Mouse (Mus musculus) forebrain, embryonic 10.5 days (tissue): ENCODE data around the gene Rhcg. TPM values are rescaled to one million over a fixed set of nuclear protein-coding genes. Genes with fewer than 3 reads are reported as not detected.
A peak's percentile ranks its signal among the peaks of the same experiment; 100 is the strongest.

Source experiments
- DNase-seq: peaks from one replicate; pipeline ENCODE4 v3.0.0-alpha.2; 2017; ENCODE audit warnings: low spot score; ENCODE audit errors: extremely low spot score
- H3K27ac ChIP-seq: fragments of 300-500 bp; sonication (generic); 2 replicates; pipeline ENCODE4 v1.5.1; 2016; ENCODE audit warnings: mild to moderate bottlenecking
- H3K27me3 ChIP-seq: fragments of 300-500 bp; sonication (generic); 2 replicates; pipeline ENCODE4 v1.6.1; 2016; ENCODE audit warnings: mild to moderate bottlenecking; ENCODE audit not compliant: poor library complexity, severe bottlenecking
- H3K36me3 ChIP-seq: fragments of 300-500 bp; sonication (generic); replicated peaks from 2 replicates; pipeline ENCODE4 v1.6.1; 2016; ENCODE audit warnings: mild to moderate bottlenecking, moderate library complexity
- H3K4me1 ChIP-seq: fragments of 300-500 bp; sonication (generic); 2 replicates; pipeline ENCODE4 v1.6.1; 2016
- H3K4me3 ChIP-seq: fragments of 300-500 bp; sonication (generic); 2 replicates; pipeline ENCODE4 v1.5.1; 2016; ENCODE audit warnings: mild to moderate bottlenecking, moderate library complexity
- H3K9me3 ChIP-seq: fragments of 300-500 bp; sonication (generic); 2 replicates; pipeline ENCODE4 v1.6.1; 2016; ENCODE audit warnings: mild to moderate bottlenecking, moderate library complexity
- WGBS: fragments of 180-500 bp; shearing (Covaris S2); methylation state at CpG from one replicate; pipeline ENCODE4 v1.1.7; 2016; 5-methylcytosine and 5-hydroxymethylcytosine counted together
- polyA plus RNA-seq: library from polyadenylated mRNA; unstranded; fragments of >200 nt; fragmentation: Nextera tagmentation; extraction: Ambion mirVana; gene quantifications from 2 replicates; pipeline ENCODE4 v1.2.1, GENCODE M21; 2016

Gene Rhcg
- polyA plus RNA-seq, 1 experiment from 2014 or later: 3.3 TPM

GRCm38 (mm10) chr7:79623086-79623485, 5.6 kb upstream of the Rhcg start:
- H3K36me3 ChIP-seq: no peaks in the 10 kb centered on the region
- H3K9me3 ChIP-seq: no peaks in the 10 kb centered on the region
- 89% methylated on average over 8 of the region's 8 CpGs for WGBS
- no peaks in the 10 kb centered on the region for H3K4me1 ChIP-seq
- DNase-seq: no peak
- peaks cover 17% of the 10 kb centered on the region for H3K27me3 ChIP-seq
- H3K4me3 ChIP-seq: no peak overlapping the region
- H3K27ac ChIP-seq: no peak overlapping the region

- H3K27ac ChIP-seq: no peak overlapping the region
- no peak for DNase-seq
- H3K9me3 ChIP-seq: no peaks in the 10 kb centered on the region
- peaks cover 6% of the 10 kb centered on the region for H3K4me1 ChIP-seq
- no peak overlapping the region for H3K4me3 ChIP-seq
- WGBS: 68% methylated on average over 4 of the region's 4 CpGs
- H3K27me3 ChIP-seq: peaks cover 53% of the 10 kb centered on the region
- no peaks in the 10 kb centered on the region for H3K36me3 ChIP-seq
Observed at GRCm38 (mm10) chr7:79619493-79619892, 2.0 kb upstream of the Rhcg start.

GRCm38 (mm10) chr7:79615941-79616340, 1.5 kb downstream of the Rhcg start:
- no peak overlapping the region for H3K27ac ChIP-seq
- 66% methylated on average over 1 of the region's 1 CpGs for WGBS
- H3K36me3 ChIP-seq: no peaks in the 10 kb centered on the region
- H3K27me3 ChIP-seq: peaks cover 84% of the 10 kb centered on the region
- H3K4me1 ChIP-seq: peaks cover 24% of the 10 kb centered on the region
- no peak for DNase-seq
- no peaks in the 10 kb centered on the region for H3K9me3 ChIP-seq
- H3K4me3 ChIP-seq: no peak overlapping the region

DNA sequence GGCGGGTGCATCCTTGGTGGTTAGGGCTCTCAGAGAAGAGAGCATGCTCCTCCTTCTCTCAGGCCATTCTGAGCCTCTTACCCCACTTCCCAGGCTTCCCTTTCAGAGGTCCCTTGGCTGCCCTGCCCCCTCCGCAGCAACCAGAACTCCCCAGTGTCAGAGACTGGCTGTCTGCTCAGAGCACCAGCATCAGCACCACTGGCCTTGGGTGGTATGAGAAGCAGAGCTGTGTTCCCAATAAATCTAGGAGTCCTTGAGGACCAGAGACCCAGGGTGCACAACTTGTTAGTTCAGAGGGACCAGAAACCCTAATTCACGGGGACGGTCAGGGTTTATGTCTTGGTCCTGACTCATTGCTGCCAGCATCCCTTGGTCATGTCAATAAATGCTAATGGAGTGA, 2.4 kb downstream of the Rhcg start:
- Histone ChIP-seq H3K4me1 (peaks cover 28% of the 10 kb centered on the region), H3K36me3 (no peaks in the 10 kb centered on the region), H3K27ac (no peak overlapping the region), H3K9me3 (no peaks in the 10 kb centered on the region), H3K4me3 (no peak overlapping the region), H3K27me3 (peaks cover 93% of the 10 kb centered on the region)
- no peak for DNase-seq
- WGBS: 76% methylated on average over 4 of the region's 4 CpGs

GRCm38 (mm10) chr7:79613314-79613713, 4.1 kb downstream of the Rhcg start:
- no peak overlapping the region for H3K27ac ChIP-seq
- WGBS: 64% methylated on average over 11 of the region's 11 CpGs
- no peak for DNase-seq
- no peak overlapping the region for H3K4me3 ChIP-seq
- peaks cover 95% of the 10 kb centered on the region for H3K27me3 ChIP-seq
- no peaks in the 10 kb centered on the region for H3K36me3 ChIP-seq
- H3K4me1 ChIP-seq: peaks cover 28% of the 10 kb centered on the region
- H3K9me3 ChIP-seq: no peaks in the 10 kb centered on the region

- no peaks in the 10 kb centered on the region for H3K36me3 ChIP-seq
- no peak overlapping the region for H3K27ac ChIP-seq
- H3K27me3 ChIP-seq: peaks cover 95% of the 10 kb centered on the region
- no peaks in the 10 kb centered on the region for H3K9me3 ChIP-seq
- peaks cover 31% of the 10 kb centered on the region for H3K4me1 ChIP-seq
- 9% methylated on average over 6 of the region's 6 CpGs for WGBS
- H3K4me3 ChIP-seq: no peak overlapping the region
- DNase-seq: peak; percentile 43
Observed at GRCm38 (mm10) chr7:79612783-79613182, 4.7 kb downstream of the Rhcg start.

- peaks cover 95% of the 10 kb centered on the region for H3K27me3 ChIP-seq
- DNase-seq: no peak
- H3K4me3 ChIP-seq: no peak overlapping the region
- H3K9me3 ChIP-seq: no peaks in the 10 kb centered on the region
- H3K27ac ChIP-seq: no peak overlapping the region
- H3K36me3 ChIP-seq: no peaks in the 10 kb centered on the region
- WGBS: 78% methylated on average over 9 of the region's 9 CpGs
- H3K4me1 ChIP-seq: peaks cover 33% of the 10 kb centered on the region
Observed at GRCm38 (mm10) chr7:79611901-79612300, 5.6 kb downstream of the Rhcg start.

DNA sequence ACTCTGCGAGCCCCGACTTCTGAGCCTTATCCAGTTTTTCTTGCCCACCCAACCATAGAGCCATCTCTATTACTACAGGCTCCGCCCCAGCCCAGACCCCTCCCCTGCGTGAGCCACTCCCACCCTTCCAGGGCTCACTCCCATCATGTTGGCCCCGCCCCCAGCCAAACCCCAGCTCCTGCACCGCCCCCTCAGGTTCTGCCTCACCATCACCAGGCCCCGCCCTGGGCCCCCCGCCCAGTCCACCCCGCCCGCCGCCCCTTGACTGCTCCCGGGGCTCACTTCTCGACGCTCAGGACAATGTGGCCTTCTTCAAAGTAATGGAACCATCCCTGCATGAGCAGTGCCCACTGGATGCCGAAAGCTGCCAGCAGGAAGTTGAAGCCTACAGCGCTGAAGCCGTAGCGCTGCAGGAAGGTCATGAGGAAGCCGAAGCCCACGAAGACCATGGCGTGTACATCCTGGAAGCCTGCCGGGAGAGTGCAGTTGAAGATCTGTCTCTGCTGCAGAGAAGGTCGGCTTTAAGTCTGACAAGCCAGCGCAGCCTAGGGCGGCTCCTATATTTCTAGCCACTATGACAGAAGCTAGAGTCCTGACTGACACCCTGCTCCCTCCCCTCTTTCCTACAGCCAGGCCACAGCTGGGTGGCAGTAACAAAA, 10.1 kb downstream of the Rhcg start:
- peak overlapping the region; percentile 53 for H3K4me3 ChIP-seq
- peaks cover 96% of the 10 kb centered on the region for H3K27me3 ChIP-seq
- H3K9me3 ChIP-seq: no peaks in the 10 kb centered on the region
- WGBS: 2% methylated on average over 25 of the region's 25 CpGs
- DNase-seq: peak; percentile 83
- H3K4me1 ChIP-seq: peaks cover 39% of the 10 kb centered on the region
- peak overlapping the region; percentile 73 for H3K27ac ChIP-seq
- H3K36me3 ChIP-seq: no peaks in the 10 kb centered on the region

DNA sequence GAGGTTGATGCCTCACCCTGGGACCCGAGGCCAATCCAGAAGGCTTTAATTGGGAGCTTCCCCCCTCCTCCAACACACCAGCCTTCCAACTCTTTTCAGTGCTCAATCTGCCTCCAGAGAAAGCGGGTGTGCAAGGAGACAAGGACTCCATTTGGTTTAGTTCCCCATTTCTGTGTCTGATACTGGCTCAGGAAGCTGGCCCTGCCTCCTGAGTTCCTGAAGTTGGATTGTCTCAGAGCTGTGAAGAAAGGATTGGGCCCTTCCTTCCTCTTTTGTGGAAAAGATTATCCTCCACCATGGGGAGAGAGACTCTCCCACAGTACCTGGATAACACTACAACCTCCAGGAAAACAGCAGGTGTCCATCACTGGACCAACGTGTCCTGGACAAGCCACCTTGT, 10.7 kb downstream of the Rhcg start:
- no peak for DNase-seq
- H3K27me3 ChIP-seq: peaks cover 96% of the 10 kb centered on the region
- no peaks in the 10 kb centered on the region for H3K9me3 ChIP-seq
- H3K27ac ChIP-seq: no peak overlapping the region; the same call in 1 of the 2 replicates
- peaks cover 35% of the 10 kb centered on the region for H3K4me1 ChIP-seq
- H3K36me3 ChIP-seq: no peaks in the 10 kb centered on the region
- WGBS: 32% methylated on average over 3 of the region's 3 CpGs
- peak overlapping the region; percentile 53 for H3K4me3 ChIP-seq

GRCm38 (mm10) chr7:79602006-79602405, 15.5 kb downstream of the Rhcg start:
- Histone ChIP-seq H3K9me3 (no peaks in the 10 kb centered on the region), H3K4me3 (no peak overlapping the region), H3K27ac (no peak overlapping the region), H3K27me3 (peaks cover 96% of the 10 kb centered on the region), H3K36me3 (no peaks in the 10 kb centered on the region), H3K4me1 (peaks cover 29% of the 10 kb centered on the region)
- DNase-seq: no peak
- 73% methylated on average over 8 of the region's 8 CpGs for WGBS

GRCm38 (mm10) chr7:79600122-79600521, 17.3 kb downstream of the Rhcg start:
- 81% methylated on average over 10 of the region's 10 CpGs for WGBS
- DNase-seq: no peak
- peaks cover 97% of the 10 kb centered on the region for H3K27me3 ChIP-seq
- no peak overlapping the region for H3K4me3 ChIP-seq
- H3K36me3 ChIP-seq: no peaks in the 10 kb centered on the region
- peak overlapping the region; percentile 26; the same call in 1 of the 2 replicates for H3K27ac ChIP-seq
- H3K4me1 ChIP-seq: peaks cover 20% of the 10 kb centered on the region
- H3K9me3 ChIP-seq: no peaks in the 10 kb centered on the region

GRCm38 (mm10) chr7:79594854-79595253, 22.6 kb downstream of the Rhcg start:
- H3K27me3 ChIP-seq: peaks cover 100% of the 10 kb centered on the region
- H3K4me1 ChIP-seq: peaks cover 60% of the 10 kb centered on the region
- WGBS: 12% methylated on average over 7 of the region's 7 CpGs
- H3K27ac ChIP-seq: peak overlapping the region; percentile 90
- H3K9me3 ChIP-seq: no peaks in the 10 kb centered on the region
- H3K36me3 ChIP-seq: no peaks in the 10 kb centered on the region
- DNase-seq: peak; percentile 84
- H3K4me3 ChIP-seq: peak overlapping the region; percentile 49; the same call in 1 of the 2 replicates

- 2% methylated on average over 42 of the region's 42 CpGs for whole genome bisulfite sequencing
- H3K9me3 ChIP-seq: peaks cover 8% of the 10 kb centered on the region; the same call in 1 of the 2 replicates
- no peaks in the 10 kb centered on the region for H3K36me3 ChIP-seq
- H3K27ac ChIP-seq: peak overlapping the region; percentile 90
- DNase-seq: peak; percentile 84
- H3K27me3 ChIP-seq: peaks cover 92% of the 10 kb centered on the region
- peak overlapping the region; percentile 49 for H3K4me3 ChIP-seq
- peaks cover 63% of the 10 kb centered on the region for H3K4me1 ChIP-seq
Observed at GRCm38 (mm10) chr7:79591812-79592731, 25.4 kb downstream of the Rhcg start.
